Mouse (Mus musculus) splenic B cell, adult 2 months (primary cell): ENCODE results near the gene Sema7a.
A peak's percentile ranks its signal among the peaks of the same experiment; 100 is the strongest.

Experiments used
- DNase-seq: peaks from one replicate; pipeline ENCODE4 v3.0.0-alpha.2; 2011; ENCODE audit warnings: low read depth, low spot score
- H3K27me3 ChIP-seq: 2 replicates; pipeline ENCODE4 v1.6.1; 2012; ENCODE audit warnings: mild to moderate bottlenecking, low read length, moderate library complexity, mixed read lengths; ENCODE audit not compliant: control insufficient read depth, poor library complexity, insufficient read depth, severe bottlenecking
- H3K36me3 ChIP-seq: 2 replicates; pipeline ENCODE4 v1.6.1; 2012; ENCODE audit warnings: mild to moderate bottlenecking, low read length, moderate library complexity, mixed read lengths; ENCODE audit not compliant: control insufficient read depth, poor library complexity, insufficient read depth, severe bottlenecking

The Sema7a gene

DNA sequence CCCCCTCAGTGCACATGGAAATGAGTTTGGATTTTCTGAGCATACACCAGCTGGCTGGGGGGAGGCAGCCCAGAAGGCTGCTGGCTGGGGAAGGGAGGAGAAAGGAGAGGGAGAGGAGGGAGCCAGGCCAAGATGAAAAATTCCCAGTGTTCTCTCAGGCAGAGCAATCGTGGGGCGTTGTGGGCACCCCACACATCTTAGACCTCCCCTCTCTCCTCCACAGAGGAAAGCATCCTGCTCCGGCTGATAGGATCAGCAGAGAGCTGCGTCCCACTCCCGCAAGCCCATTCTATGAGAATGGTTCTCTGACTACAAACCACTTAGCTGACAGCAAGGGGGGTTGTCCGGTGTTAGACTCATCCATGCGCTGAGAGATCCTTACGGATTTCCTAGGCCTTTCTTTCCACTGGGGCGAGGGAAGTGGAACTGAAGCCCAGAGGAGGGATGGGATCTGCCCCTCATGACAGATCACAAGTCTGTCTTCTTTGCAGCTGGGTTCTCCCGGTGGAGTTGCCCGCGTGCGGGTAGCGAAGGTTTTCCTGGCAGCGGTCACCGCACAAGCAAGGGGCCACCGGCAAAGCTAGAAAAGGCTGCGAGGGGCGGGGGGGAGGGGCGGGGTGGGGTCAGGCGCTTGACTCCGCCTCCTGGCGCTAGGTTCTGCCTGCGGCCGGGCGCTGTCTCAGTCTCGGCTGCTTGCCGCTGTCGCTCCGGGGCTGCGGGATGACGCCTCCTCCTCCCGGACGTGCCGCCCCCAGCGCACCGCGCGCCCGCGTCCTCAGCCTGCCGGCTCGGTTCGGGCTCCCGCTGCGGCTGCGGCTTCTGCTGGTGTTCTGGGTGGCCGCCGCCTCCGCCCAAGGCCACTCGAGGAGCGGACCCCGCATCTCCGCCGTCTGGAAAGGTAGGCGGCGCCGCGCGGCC, at the start of gene Sema7a:
Sema7a (plus strand) TSS at position 682 of the 918 bp plus-strand sequence.
- no peaks in the 10 kb centered on the region; the same call in 1 of the 2 replicates for H3K36me3 ChIP-seq
- peak; percentile 82 for DNase-seq

DNA sequence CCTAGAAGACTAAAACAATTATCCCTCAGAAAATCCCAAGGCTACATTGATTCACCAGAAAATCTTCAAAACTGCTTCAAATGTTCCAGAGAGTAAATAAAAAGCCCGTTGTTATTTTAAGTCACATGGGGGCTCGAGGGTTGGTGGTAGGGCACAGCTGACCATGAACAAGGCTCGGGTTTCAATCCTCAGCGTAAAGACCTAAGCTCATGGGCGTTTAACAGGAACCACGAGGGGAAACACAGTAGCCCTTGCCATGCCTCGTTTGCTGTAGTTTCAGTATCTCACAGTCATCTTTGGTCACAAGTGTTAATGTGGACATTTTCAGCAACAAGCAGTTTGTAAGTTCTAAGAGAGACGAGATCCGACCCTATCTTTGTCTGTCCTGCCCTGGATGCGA, 39.4 kb upstream of the Sema7a start:
- Histone ChIP-seq H3K27me3 (no peaks in the 10 kb centered on the region), H3K36me3 (no peaks in the 10 kb centered on the region)
- peak; percentile 18 for DNase-seq

More for the DNA sequence above, at the start of gene Sema7a:
- no peaks in the 10 kb centered on the region for H3K27me3 ChIP-seq

DNA sequence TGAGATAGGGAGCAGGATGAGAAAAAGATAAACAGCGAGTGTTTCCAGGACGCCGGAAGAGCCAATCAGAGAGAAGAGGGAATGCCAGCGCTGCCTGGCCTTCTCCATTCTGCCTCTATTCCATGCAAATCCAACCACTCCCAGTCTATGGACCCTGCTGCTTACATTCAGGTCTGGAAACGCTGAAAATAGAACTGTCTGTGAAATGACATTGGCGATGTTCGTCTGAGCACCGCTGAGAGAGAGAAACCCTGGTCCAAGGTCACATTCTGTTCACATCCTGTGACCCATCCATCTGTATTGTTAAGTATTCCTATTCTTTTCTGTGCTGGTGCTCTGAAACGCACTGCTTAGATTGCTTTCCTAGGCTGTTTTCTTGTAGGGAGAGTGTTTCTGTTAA, 38.7 kb upstream of the Sema7a start:
- Histone ChIP-seq H3K27me3 (no peaks in the 10 kb centered on the region), H3K36me3 (no peaks in the 10 kb centered on the region)
- DNase-seq: no peak

DNA sequence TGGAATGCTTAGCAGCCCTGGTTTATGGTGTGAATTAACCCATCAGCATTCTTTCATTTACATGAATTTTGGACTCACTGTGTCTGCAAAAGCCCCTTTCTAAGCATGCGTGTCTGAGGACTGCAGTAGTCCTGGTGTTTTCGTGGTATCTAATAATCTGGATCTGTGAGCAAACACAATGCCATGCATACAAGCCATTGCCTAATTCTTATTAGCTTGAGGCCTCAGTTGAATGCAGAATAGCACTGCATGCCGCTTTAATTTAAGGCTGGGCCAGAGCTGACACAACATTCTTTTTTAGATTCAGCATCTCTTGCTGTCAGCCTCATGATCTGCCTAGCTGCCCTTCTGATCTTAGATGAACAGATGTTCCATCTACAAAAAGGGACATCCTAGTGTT, 38.3 kb upstream of the Sema7a start:
- H3K27me3 ChIP-seq: no peaks in the 10 kb centered on the region
- no peaks in the 10 kb centered on the region for H3K36me3 ChIP-seq
- no peak for DNase-seq

DNA sequence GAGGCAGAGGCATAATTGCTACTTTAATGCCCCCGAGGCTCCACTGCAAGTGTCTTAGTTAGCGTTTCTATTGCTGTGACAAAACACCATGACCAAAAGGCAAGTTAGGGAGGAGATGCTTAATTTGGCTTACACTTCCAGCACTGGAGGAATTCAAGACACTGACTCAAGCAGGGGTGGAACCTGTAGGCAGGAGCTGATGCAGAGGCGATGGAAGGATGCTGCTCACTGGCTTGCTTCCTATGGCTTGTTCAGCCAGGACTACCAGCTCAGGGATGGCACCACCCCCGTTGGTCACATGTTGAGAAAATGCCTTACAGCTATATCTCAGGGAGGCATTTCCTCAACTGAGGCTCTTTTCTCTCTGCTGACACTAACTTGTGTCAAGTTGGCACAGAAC, 37.8 kb upstream of the Sema7a start:
- no peaks in the 10 kb centered on the region for H3K36me3 ChIP-seq
- H3K27me3 ChIP-seq: no peaks in the 10 kb centered on the region
- no peak for DNase-seq

DNA sequence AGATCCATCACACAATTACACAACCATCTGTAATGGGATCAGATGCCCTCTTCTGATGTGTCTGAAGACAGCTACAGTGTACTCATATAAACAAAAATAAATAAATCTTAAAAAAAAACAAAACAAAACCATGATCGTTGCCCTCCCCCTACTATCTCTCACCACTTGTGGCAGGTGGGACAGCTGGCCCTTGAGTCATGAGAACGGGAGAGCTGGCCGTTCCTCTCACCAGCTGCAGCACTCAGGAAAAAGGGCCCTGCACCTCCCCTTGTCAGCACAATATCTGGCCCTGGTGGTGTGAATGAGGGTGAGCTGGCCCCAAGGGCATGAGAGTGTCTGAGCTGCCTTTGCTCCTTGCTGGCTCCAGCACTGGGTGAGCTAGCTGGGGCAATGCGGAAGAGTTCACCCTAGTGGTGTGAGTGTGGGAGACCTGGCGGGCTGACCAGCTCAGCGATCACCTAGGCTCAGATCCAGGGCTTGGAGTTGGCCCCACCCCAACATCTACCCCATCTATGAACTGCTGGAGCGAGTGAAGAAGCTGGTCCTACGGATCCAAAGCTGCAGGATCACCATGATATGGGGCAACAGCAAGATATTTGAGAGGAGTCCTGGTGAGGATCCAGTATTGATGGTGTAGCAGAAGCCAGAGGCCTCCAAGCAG, 36.2 kb upstream of the Sema7a start:
- DNase-seq: no peak
- H3K27me3 ChIP-seq: no peaks in the 10 kb centered on the region
- H3K36me3 ChIP-seq: no peaks in the 10 kb centered on the region

DNA sequence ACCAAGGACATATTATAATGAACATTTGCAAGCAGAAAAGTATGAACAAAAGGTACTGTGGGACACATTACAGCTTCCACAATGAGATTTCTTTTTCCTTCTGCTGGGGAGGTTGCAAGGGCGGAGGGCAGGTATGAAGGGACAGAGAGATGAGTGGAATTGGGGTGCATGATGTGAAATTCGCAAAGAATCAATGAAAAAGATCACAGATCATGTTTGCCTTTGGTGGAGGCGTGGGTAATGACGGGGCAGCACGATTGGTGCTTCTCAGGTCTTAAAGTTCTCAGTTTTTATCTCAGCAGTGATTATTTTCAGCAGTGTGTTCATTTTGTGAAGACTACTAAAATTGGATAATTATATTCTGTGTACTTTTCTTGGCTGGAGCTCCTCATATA, 35.7 kb upstream of the Sema7a start:
- no peak for DNase-seq

DNA sequence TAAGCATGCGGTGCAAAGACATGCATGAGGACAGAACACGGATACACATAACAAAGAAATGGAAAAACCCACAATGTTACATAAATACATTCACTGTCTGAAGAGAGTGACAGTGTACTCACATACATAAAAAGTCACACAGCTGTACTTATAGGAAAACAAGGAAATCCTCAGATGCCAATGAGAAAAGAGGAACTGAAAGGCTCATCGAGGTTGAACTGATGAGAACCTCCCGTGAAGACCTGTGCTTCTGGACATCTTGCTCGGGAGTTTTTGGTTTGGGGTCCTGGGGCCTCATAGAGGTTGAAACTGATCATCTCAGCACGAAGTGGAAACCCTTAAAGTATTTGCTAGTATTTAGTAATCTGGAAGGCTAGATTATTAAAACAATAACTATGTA, 32.7 kb upstream of the Sema7a start:
- peak; percentile 70 for DNase-seq
- H3K36me3 ChIP-seq: no peaks in the 10 kb centered on the region
- H3K27me3 ChIP-seq: no peaks in the 10 kb centered on the region

More for the DNA sequence above, 35.7 kb upstream of the Sema7a start:
- Histone ChIP-seq H3K36me3 (no peaks in the 10 kb centered on the region), H3K27me3 (no peaks in the 10 kb centered on the region)

DNA sequence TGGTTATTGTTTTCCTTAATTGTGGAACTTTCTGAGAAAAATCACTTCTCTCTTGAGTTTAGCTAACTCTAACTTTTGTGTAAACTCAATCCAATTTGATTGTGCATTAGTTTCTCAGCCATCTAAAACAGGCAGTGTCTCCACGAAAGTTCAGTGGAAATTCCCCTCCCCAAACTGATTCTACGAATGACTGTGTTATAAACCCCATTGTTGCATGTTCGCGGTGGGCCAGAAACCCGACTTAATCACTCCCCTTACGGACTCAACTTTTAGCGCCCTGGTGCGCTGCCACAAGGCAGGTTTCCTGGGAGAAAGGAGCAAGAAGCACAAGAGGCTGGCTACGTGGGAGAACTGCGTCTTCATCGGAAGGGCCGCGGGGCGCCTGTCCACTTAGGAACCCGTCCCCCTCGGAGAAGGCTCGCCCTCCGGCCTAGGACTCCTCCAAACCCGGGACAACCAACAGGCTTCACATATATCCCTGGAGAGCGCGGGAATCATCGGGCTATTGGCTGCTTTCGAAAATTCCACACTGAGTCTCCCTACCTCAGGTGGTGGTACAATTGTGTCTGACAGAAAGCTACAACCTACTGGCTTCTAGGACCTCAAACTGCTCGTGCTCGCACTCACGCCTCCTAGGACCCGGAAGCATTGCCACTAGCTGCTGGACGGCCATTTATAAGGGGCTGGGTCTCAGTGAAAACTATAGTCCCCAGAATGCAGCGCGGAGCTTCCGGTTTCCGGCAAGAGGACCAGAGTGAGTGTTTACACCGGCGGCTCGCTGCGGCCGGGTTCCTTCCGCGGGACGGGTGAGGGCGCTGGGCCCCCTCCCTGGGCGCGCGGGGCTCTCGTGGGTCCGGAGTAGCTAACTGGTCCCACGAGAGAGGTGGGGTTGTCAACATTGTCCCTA, 29.4 kb upstream of the Sema7a start, which contains the start of gene Ubl7:
Ubl7 (plus strand) TSS at position 726 of the 907 bp plus-strand sequence.
- no peaks in the 10 kb centered on the region for H3K27me3 ChIP-seq

DNA sequence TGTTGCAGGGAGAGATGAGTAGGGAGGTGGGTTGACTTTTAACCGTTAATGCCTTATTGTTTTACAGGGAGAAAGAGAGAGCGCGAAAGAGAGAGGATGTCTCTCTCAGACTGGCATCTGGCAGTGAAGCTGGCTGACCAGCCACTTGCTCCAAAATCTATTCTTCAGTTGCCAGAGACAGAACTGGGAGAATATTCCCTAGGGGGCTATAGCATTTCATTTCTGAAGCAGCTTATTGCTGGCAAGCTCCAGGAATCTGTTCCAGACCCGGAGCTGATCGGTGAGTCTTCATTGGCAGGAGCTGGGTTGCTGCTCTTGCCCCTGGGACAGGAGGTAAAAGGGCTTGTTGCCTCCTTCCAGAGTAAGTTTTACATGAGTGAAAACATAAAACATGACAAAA, 27.3 kb upstream of the Sema7a start:
- Histone ChIP-seq H3K27me3 (no peaks in the 10 kb centered on the region), H3K36me3 (0 out of 2 replicates have a peak, but pooled peaks cover 6% of the 10 kb centered on the region)
- no peak for DNase-seq

More for the DNA sequence above, 29.4 kb upstream of the Sema7a start, which contains the start of gene Ubl7:
- DNase-seq: peak; percentile 91
- H3K36me3 ChIP-seq: 0 out of 2 replicates have a peak, but pooled peaks cover 2% of the 10 kb centered on the region

DNA sequence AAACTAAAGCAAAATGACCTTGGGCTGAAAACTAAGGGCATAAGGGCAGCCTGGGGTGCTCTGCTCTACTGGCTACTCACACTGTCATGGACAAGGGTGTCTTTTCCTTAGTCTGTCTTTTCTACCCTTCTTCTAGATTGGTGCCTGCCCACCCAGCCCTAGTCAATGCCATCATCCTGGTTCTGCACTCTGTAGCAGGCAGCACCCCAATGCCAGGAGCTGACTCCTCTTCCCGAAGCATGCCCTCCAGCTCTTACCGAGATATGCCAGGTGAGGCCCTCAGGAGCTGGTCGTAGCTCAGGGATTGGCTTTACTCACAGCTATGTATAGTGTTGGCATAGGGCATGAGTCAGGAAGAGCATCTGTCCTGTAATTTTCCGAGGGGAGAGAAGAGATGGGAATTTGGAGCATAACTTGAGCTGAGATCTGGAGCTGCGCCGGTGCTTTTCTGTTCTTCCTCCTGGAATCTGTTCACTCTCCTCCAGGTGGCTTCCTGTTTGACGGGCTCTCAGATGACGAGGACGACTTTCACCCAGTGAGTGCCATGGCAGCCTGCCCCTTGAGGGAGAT, 18.3 kb upstream of the Sema7a start:
- no peak for DNase-seq
- Histone ChIP-seq H3K27me3 (no peaks in the 10 kb centered on the region), H3K36me3 (peaks cover 15% of the 10 kb centered on the region)

DNA sequence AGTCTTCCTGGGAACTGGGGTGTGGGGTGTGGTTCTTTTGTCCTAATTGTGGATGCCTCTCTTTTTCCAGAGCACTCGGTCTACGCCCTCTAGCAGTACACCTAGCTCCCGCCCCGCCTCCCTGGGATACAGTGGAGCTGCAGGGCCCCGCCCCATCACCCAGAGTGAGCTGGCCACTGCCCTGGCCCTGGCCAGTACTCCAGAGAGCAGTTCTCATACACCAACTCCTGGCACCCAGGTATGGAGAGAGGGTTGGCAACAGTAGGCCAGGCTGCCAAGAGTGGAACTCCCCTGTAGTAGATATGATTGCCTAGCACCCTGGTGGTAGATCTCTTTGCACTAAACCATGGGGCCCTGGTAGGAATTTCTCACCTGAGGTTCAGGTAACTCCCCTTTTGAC, 17.5 kb upstream of the Sema7a start:
- Histone ChIP-seq H3K27me3 (no peaks in the 10 kb centered on the region), H3K36me3 (peaks cover 15% of the 10 kb centered on the region)
- DNase-seq: no peak

DNA sequence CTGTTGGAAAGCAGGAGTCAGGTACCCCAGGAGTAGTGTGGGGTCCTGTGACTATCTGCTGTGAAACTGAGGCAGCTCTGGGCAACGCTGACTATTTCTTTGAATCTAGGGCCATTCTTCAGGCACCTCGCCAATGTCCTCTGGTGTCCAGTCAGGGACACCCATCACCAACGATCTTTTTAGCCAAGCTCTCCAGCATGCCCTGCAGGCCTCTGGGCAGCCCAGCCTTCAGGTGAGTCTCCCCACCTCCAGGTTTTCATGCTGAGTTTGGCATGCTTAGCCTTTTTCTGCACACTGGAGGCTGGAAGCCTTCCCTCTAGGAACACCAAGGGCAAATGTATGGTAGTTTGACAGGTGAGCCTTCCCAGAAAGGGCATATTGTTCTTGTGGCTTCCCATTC, 16.9 kb upstream of the Sema7a start:
- no peak for DNase-seq
- H3K27me3 ChIP-seq: no peaks in the 10 kb centered on the region
- peaks cover 15% of the 10 kb centered on the region for H3K36me3 ChIP-seq

DNA sequence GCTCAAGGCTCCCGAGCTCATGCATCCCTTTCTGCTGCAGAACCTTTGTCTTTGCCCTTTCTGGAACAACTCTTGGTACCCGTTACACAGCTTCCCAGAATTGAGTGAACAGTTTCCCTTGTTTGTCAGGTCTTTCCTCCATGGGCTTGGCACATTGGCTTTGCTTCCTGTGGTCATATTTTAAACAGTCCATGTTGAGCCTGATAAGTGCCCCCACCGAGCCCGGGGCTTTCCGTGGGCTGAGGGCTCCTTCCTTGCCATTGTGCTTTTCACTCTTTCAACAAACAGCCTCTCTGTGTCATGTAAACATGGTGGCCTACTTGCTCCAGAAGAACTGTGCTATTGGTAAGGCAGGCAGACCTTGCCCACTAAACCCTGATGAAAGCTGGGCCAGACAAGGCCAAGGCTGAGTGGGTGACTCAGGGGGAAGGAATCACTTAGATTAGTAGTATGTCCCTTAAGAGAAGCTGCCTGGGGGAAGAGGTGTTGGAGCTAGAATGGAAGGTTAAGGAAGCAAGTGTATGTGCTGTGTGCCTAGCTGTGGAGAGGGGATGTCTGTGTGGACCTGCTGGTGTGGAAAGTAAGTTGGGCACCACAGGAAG, 8.6 kb upstream of the Sema7a start:
- H3K27me3 ChIP-seq: no peaks in the 10 kb centered on the region
- DNase-seq: no peak
- H3K36me3 ChIP-seq: no peaks in the 10 kb centered on the region; the same call in 1 of the 2 replicates
